Mouse (Mus musculus): ENCODE measurements around the gene Iqch.

DNA sequence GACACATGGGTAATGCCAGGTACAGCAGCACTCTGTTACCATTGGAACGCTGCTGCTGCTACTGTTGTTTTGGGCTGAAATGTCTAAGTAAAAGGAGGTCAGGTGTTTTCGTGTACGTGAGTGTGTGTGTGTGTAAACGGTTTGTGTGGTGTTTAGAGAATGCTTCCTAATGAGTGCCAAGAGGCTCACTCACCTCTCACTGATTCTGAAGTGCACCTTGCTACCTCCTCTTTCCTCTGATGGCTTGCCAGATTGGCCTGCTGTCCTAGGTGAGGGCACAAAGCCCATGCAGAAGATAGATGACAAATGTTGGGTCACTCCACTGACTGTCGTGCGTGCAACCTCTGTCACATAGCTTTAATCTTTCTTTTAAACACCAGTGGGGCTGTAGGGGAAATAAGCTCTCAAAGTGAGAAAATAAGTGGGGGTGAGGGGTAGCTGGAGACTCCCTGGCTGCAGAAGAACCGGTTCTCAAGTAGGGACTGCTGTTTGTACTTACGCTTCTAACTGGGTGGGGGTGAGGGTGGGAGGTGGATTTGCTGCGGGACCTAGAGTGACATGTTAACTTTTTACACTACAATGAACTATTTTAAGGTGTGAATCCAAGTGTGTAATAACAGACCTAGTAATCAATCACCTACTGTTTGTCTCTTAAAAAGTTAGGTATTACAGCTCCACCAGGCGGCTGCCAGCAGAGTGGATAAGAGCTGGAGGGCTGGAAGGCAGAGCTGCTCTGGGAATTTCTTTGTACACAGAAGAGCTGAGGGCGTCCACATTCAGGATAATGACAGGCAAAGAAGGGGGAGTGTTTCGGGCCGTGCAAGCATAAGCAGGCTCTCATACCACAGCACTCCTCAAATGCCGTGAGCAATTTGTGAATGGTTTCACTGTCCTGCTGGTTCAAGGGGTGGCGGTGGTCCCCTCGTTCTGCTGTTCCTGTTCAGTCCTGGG, 10.5 kb upstream of the Iqch start:
- TF ChIP-seq CTCF (IDR thresholded peaks at IDR 0.05) (peak; percentile 56), EP300 (IDR thresholded peaks at IDR 0.05) (no peak)
